Mouse (Mus musculus) lung, adult 2 months (tissue): Measurements from ENCODE around the gene Rhot2.

ENCODE experiments used
- CTCF ChIP-seq: fragments of 200-500 bp; IDR thresholded peaks from 2 replicates; pipeline ENCODE4 v1.5.1; 2011; ENCODE audit warnings: mild to moderate bottlenecking, low read length, control low read depth; ENCODE audit not compliant: insufficient read depth
- POLR2A ChIP-seq: fragments of 200-500 bp; IDR thresholded peaks from 2 replicates; pipeline ENCODE4 v1.6.1; 2011; ENCODE audit warnings: low read depth, mild to moderate bottlenecking, control low read depth, low read length, borderline replicate concordance; ENCODE audit errors: extremely low read depth

- TF ChIP-seq POLR2A: peak; percentile 56; the same call in 1 of the 2 replicates
- TF ChIP-seq CTCF: 0 out of 2 replicates have a peak, but pooled peaks have one; percentile 14
These were observed 15.7 kb downstream of the Rhot2 start, which contains the start of gene Jmjd8 for GRCm38 (mm10) chr17:25828712-25829557.
